Mouse (Mus musculus) ovary, adult 18-20 months (tissue): ENCODE measurements around the gene Uncx.
A peak's percentile ranks its signal among the peaks of the same experiment; 100 is the strongest.

Experiments used
- DNase-seq: peaks from one replicate; pipeline ENCODE4 v3.0.0; 2022; ENCODE audit warnings: low spot score, mixed read lengths

Gene Uncx

DNA sequence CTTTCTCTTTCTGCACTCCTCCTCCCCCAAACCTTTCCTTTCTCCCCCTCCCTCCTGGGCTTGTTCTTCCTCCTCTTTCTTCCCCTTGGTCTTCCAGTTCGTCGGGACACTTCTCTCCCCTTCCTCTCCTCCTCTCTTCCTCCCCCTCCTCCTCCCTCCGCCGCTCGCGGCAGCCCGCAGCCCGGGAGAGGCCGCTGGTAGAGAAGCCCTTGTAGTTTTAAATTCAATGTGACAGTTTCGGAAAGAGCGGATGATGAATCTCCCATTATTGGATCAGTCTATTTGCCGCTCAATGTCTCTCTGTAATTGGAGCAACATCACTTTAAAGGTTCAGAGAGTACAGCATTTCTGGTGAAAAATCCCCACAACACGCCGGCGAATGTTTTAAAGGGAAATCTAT is at the start of gene Uncx:
Uncx (plus strand) TSS at position 281 of the 400 bp plus-strand sequence.
- no peak for DNase-seq

- no peak for DNase-seq
These were observed 49.6 kb upstream of the Uncx start for GRCm38 (mm10) chr5:139493690-139494089.

DNA sequence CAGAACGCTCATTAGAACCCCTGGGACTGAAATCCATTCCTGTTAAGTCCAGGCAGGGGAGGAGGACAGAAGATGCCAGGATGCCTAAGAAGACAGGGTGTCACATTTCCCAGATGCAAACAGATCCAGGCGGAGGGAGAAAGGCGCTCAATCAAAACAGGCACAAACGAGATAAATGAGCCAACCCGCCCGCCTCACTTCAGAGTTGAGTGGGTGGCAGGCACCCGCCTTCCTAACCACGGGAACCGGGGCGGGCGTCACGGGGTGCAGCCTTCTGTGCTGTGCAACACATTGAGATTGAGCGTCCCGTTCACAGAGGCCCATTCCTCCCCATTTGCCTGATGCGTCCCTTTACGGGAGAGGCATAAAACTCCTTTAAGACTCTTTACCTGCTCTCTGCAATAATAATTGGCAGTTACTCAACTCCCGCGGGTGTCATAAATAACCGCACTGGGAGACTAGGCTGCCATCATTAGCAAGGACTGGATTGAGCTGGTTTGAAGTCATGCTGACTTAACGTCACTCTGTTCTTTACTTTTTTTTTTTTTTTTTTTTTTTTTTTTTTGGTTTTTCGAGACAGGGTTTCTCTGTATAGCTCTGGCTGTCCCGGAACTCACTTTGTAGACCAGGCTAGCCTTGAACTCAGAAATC is 48.1 kb upstream of the Uncx start:
- no peak for DNase-seq

GRCm38 (mm10) chr5:139496939-139497338 is 46.4 kb upstream of the Uncx start:
- DNase-seq = no peak

DNA sequence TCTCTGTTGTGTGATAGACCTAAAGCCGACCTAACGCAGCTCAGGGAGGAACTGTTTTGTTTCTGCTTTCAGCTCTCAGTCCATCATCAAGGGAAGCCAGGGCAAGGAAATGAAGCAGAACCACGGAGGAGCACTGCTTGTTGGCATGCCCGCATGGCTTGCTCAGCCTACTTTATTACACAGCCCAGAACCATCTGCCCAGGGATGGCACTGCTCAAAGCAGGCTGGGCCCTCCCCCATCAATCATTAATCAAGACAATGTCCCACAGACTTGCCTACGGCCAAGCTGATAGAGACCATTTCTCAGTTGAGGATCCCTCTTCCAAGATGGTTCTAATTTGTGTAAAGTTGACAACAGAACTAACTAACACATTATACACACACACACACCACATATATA is 44.5 kb upstream of the Uncx start:
- DNase-seq = no peak

DNA sequence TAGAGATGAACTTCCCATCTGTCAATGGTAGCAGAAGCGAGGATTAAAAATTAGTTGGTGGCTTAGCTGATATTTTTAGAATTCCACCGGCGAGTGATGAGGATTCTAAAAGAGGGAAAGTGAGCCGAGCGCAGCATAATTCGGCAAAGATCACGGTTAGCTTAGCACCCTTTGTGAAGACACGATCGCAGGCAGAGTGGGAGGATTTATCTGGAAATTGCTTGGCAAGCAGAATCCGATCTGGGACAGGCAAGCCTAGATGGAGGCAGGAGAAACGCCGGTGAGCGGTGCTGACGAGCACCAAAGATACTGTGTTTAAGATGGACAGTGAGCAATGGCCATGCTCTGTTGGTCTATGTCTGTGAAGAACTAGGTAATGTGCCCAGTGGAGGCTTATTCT is 41.0 kb upstream of the Uncx start:
- DNase-seq = no peak

DNA sequence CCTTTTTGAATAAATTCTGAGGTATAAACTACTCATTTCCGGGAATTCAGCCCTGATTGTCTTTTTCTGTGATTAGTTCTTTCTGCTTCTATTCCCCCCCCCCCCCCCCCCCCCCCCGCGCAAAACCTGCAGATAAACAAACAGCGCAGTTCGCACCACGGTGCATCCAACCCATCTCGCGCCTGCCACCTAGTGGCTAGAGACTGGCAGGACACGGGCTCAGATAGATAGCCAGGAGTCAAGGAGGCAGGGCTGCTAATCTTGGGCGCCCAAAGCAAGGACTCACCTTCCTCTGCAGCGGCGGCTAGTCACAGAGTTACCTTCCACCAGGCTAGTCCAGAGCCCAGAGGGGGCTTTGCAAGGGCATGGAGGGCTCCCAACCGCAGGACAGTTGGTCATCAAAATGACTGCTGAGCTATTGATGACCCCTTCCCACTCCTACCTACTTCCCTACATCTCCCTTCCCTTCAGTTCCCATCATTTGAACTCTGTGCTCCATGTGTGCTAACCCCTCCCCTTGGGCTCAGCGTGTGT is 38.2 kb upstream of the Uncx start:
- peak; percentile 44 for DNase-seq

- DNase-seq = no peak
These were observed 37.1 kb upstream of the Uncx start for GRCm38 (mm10) chr5:139506207-139506606.

DNA sequence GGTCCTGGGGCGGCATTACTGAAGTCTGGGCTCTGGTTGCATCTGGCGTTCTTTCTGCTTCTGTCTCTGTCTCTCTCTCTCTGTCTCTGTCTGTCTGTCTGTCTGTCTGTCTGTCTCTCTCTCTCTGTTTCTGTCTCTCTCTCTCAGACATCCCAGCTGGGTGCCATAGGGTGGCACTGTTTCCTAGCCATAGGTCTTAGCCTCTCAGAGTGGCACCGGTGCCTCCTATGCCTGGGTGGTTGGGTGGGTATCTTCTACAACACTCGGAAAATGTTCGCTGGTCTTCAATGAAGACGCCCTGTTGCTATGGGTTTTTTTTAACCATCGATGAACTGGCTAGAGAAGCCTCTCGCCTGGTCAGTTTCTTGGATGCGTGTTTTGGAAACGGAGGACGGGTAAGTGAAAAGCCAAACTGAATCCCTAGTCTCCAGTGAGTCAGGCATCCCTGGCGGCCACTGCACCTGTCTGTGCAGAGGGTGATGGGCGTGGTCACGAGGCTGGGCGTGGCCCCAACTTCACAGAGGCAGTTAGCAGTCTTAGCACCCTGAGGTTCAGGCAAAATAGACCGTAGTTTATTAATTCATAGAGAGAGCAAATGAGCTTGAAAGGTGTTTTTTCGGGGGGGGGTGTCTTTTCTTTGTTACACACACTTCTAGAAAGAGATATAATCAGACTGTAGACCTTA is 32.5 kb upstream of the Uncx start:
- no peak for DNase-seq

- no peak for DNase-seq
These were observed 31.1 kb upstream of the Uncx start for GRCm38 (mm10) chr5:139512201-139512600.

DNA sequence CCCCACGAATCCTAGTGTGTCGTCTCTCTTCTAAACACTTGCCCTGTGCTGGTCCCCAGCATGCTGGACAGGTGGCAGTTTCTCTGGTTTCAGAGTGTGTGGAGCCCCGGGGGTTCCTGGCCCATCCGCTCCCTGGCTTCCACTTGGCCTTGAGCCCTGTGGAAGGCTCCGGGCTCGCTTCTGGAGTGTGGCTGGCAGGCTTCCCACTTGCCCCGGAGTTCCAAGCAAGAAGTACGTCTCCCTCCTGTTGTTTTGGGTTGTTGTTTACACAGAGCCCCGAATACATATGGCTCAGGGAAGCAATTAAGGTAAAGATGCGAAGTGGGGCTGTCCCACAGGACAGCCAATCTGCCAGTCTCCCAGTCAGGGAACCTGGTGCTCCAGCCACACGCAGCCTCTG is 27.0 kb upstream of the Uncx start:
- DNase-seq = no peak

GRCm38 (mm10) chr5:139520069-139520834 is 23.0 kb upstream of the Uncx start:
- DNase-seq = no peak

- no peak for DNase-seq
These were observed 21.3 kb upstream of the Uncx start for GRCm38 (mm10) chr5:139521987-139522386.

- DNase-seq = no peak
These were observed 14.4 kb upstream of the Uncx start for GRCm38 (mm10) chr5:139528851-139529250.

- DNase-seq = no peak
These were observed 7.8 kb upstream of the Uncx start for GRCm38 (mm10) chr5:139535386-139535919.

DNA sequence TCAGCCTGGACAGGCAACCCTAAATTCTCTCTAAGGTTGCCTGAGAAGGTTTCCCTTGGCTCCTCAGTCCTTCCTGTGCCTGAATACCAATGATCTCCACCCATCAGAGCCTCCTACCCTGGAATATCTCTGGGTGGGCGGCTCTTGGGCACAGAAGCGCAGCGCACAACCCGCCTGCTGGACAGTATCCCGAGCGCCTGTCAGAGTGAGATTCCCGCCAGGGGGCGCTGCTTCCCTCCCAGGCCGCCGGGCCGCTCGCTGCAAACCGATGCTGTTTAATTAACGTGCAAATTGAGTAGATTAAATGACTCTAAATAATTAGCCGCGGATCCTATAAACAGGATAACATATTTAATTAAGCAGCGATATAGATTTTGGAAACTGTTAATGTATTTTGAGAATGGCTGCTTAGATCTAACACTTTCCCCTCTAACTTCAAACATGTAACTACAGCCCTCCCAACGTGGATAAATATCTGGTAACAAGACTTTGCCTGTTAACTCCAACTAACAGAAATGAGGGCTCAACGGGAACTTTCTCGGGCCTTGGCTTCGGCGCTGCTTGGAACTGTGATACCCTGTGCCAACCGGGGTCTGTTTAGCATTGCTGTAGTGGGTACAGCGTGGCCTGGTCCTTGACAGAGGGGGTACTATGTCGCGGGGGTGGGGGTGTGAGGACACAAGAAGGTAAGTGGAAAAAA is 6.9 kb upstream of the Uncx start:
- DNase-seq = no peak

DNA sequence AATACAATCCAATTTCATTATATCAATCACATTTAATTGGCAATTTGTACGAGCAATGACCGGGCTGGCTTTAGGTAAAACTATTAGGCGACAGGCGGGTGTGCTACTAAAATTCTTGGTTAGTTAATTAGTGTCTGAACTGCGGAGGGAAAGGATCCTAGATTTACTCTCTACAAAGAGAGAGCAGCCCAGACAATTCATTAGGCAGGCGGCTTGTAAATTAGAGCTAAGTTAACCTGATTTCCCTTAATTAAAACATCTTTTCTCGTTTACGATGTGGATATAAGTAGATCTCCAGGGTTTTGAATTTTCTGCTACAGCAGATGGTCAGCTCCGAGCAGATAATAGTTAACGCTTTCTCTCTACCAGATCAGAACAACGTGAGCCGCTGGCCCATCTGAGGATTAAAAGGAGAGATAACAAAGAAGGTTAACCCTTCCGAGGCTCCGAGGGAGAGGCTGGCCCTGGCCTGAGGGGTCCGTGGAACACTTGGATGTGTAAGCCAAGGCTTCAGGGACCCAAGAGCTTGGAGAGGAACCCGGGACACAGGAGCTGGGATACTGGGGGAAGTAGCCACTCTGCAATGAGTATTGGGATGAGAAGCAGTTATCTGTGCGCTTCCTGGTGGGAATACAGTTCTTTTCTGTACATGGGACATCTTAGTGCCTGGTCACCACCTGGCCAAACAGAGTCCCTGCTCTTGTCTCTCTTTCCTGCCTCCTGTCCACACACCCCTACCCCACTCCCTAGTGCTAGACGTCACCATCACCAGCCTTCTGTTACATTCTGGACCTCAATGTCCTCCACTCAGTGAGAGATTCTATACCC is 6.2 kb upstream of the Uncx start:
- DNase-seq = no peak

DNA sequence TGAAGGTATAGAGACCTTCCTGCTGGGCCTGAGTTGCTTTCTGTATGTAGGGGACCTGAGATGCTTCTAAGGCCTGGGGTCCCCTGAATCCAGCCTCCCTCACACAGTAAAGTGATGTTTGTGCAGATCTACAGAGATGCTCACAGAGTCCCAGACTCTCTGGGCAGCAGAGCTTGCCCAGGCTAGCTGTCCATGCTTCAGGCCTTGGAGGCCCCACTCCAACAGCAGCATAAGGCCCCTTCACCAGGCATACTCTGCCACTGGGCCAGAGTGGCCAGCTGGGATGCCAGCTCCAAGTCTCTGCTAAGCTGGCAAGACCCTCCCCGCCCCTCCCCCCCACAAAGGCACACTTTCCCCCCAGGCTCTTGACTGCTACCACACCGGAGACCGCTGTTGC is 5.6 kb upstream of the Uncx start:
- DNase-seq = no peak

GRCm38 (mm10) chr5:139541151-139542042 is 1.9 kb upstream of the Uncx start:
- DNase-seq = no peak

DNA sequence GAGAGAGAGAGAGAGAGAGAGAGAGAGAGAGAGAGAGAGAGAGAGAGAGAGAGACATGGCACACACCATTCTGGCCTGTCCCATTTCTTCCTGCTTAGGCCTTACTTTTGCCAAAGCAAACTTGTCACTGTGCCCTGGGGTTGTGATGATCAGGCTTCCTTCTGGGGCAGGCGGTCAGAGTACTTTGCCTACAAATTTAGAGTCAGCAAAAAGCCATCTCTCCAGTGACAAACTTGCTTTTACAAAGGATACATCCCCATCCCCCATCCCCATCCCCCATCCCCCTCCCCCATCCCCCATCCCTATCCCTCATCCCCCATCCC is 1.3 kb upstream of the Uncx start:
- no peak for DNase-seq
